Mouse (Mus musculus) layer of hippocampus, postnatal 10 days (tissue): Measurements from ENCODE around the gene Acad10. TPM values are rescaled to one million over a fixed set of nuclear protein-coding genes. Genes with fewer than 3 reads are reported as not detected.

ENCODE experiments used
- total RNA-seq, 2 experiments: library from RNA; stranded (reverse); gene quantifications; 2 replicates each; pipeline ENCODE4 v1.2.3; 2021

Acad10 gene
- total RNA-seq, 2 experiments from 2014 or later, result 2.6 to 3.3 TPM

Other genes with a start within 250 kb of the Acad10 start
- 1 to 10 TPM; 4.4 to 5.4 TPM for gene Tmem116, start 208.6 kb downstream of the Acad10 start, total RNA-seq
- 100 to 1,000 TPM; 154 to 170 TPM for gene Erp29, start 208.0 kb downstream of the Acad10 start, total RNA-seq
- gene Adam1b, start 157.1 kb downstream of the Acad10 start, total RNA-seq, result under 1 TPM in 1 of 2 experiments, not detected in 1; 0.11 TPM
- gene Adam1a, start 115.0 kb downstream of the Acad10 start, total RNA-seq, result 10 to 100 TPM; 10.3 to 10.5 TPM
- not detected for gene Gm42878, start 115.0 kb downstream of the Acad10 start, total RNA-seq
- gene Mapkapk5, start 114.6 kb downstream of the Acad10 start, total RNA-seq, result 10 to 100 TPM; 78.4 to 84.6 TPM
- 10 to 100 TPM; 90.7 to 93.9 TPM for gene Aldh2, start 66.7 kb downstream of the Acad10 start, total RNA-seq
- 1 to 10 TPM; 4.4 to 5.4 TPM for gene Acad12, start 41.6 kb downstream of the Acad10 start, total RNA-seq
- gene Brap, start within 50 bp of the Acad10 start, total RNA-seq, result 10 to 100 TPM; 53.2 to 54.0 TPM
- gene Atxn2, start 50.8 kb upstream of the Acad10 start, total RNA-seq, result 100 to 1,000 TPM; 204 to 220 TPM
- gene Sh2b3, start 177.1 kb upstream of the Acad10 start, total RNA-seq, result 10 to 100 TPM; 16.5 to 16.7 TPM
- gene Pheta1, start 188.5 kb upstream of the Acad10 start, total RNA-seq, result 10 to 100 TPM; 12.1 to 12.2 TPM